Mouse (Mus musculus) embryo, embryonic 10.5 days (tissue): ENCODE data around the gene Olfr1250.
"Not testable (repeated sequence)": the region's sequence is repeated elsewhere in the genome, so short reads cannot be mapped to it uniquely, and the experiment has no call there.

Source experiments
- DNase-seq: peaks from one replicate; pipeline ENCODE4 v3.0.0-alpha.2; 2015; ENCODE audit warnings: low spot score

Olfr1250 gene

DNA sequence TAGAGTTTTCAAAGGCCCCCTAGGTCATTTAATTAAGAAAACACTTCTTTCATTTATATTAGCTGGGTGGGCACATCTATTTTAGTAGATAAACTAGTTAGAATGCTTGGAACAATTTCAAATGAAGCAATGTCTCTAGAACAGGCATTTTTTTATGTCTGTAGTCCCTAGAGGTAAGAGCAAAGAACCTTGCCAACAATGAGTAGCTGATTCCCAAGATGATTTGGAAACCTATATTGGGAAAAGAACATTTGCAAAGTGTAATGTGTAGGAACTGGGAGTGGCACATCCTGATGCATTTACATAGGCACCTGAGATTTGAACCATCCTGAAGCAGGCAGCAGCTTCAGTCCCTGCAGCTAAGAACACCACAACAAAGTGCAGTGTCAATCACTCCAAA, at the start of gene Olfr1250:
Gene Olfr1250 (minus strand): TSS at position 101 of the 400 bp plus-strand sequence.
- no peak for DNase-seq

DNA sequence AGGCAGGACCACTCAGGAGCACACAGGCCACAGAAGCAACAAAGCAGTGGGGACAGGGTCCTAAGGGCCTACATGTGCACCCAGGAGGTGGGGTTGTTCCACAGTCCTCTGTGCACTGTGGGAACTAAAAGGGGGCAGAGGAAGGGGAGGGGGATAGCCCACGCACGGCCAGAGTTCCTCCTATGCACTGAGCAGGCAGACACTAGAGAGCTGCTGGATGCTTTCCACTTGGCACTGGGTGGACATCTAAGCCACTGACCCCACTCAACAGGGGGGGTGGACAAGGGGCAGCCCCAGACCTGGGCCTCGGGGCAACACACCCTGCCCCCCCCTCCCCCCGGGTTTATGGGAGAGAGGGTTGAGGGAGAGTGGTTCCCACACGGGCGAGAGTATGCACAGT, 30.7 kb upstream of the Olfr1250 start:
- DNase-seq = no peak

DNA sequence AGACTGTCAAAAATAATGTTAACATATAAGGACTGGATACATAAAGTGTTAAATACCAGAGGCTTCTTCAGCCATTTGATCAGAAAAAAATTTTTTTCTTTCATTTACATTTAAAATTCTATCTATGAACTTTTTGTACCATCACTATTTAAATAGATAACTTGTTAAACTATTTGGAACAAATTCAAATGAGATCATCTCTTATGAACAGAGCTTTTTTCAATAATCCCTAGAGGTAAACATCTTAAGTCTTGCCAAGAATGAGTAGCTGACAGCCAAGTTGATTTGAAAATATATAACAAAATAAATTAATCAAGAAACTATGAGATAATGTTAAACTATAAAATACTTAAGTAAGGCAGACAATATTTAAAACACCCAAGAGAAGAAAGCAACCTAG, 10.6 kb upstream of the Olfr1250 start, which contains the start of gene Olfr1251:
Gene Olfr1251 (minus strand): TSS at position 101 of the 400 bp plus-strand sequence.
- DNase-seq = no peak

DNA sequence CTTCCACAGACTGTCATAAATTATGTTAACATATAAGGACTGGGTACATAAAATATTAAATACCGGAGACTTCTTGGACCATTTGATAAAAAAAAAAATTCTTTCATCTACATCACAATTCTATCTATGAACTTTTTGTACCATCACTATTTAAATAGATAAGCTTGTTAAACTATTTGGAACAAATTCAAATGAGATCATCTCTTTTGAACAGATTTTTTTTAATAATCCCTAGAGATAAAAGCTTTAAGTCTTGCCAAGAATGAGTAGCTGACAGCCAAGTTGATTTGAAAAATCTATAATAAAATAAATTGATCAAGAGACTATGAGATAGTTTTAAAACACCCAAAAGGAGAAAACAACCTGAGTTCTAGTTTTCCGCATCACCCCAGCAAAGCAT, 26.4 kb downstream of the Olfr1250 start, which contains the start of gene Olfr1249:
Gene Olfr1249 (minus strand): TSS at position 101 of the 400 bp plus-strand sequence.
- DNase-seq = no peak

DNA sequence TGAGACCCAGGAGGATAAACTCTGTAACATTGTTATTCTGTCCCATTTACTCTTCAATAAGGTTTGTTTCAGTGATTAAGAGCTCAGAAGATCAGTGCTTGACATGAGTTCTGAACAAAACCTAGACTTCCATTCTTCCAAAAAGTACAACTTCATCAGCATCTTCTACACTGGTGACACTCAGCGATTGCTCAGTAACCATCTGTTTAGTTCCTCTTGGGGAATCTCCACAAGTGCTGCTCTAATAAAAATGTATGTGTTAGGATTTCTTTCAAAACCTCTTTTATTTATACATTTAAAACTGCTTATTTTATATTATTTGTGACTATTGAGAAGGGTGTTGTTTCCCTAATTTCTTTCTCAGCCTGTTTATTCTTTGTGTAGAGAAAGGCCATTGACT, 43.1 kb downstream of the Olfr1250 start, which contains the start of gene Olfr1248:
Gene Olfr1248 (minus strand): TSS at position 101 of the 400 bp plus-strand sequence.
- not testable (repeated sequence) for DNase-seq

DNA sequence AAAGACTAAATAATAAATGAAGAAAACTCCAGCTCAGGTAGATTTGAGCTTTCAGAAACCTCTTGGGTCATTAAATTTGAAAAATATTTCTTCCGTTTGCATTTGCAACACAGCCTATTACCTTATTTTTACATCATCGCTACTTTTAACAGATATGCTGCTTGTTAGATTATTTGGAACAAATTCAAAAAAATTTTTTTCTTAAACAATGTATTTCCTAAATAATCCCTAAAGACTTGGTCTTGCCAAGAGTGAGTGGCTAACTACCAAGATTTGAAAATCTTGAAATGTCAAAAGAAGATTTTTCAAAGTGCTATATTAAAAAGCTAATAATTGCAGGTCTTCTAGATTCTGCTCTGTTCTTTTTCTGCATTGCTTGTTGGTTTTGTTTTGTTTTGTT, 47.2 kb downstream of the Olfr1250 start, which contains the start of gene Olfr1247:
Gene Olfr1247 (minus strand): TSS at position 101 of the 400 bp plus-strand sequence.
- no peak for DNase-seq
